Mouse (Mus musculus) gastrocnemius, postnatal 14 days (tissue): Measurements from ENCODE around the gene Bdnf. TPM values are rescaled to one million over a fixed set of nuclear protein-coding genes. Genes with fewer than 3 reads are reported as not detected.

Source experiments
- DNase-seq: peaks from one replicate; pipeline ENCODE4 v3.0.0; 2021; ENCODE audit warnings: mixed read lengths
- intact Hi-C: fragments of 180-260 bp; cut with DNase I; formaldehyde crosslinking; loops from one replicate; pipeline ENCODE4 v1.15.1; 2025; ENCODE audit warnings: low total_unique reads
- total RNA-seq, 2 experiments: library from RNA; stranded (reverse); gene quantifications; 2 replicates each; pipeline ENCODE4 v1.2.3; 2021

The Bdnf gene
- total RNA-seq, 2 experiments from 2014 or later: 0.10 to 0.24 TPM

GRCm38 (mm10) chr2:109700291-109700690 lies 25.8 kb downstream of the Bdnf start:
- intact Hi-C loops: no loop called here
- no peak for DNase-seq

GRCm38 (mm10) chr2:109703588-109703987 lies 29.1 kb downstream of the Bdnf start:
- no peak for DNase-seq
- intact Hi-C loops: no loop called here

GRCm38 (mm10) chr2:109704053-109704452 lies 29.6 kb downstream of the Bdnf start:
- intact Hi-C loops: no loop called here
- no peak for DNase-seq

- no peak for DNase-seq
- intact Hi-C loops: no loop called here
Measured at GRCm38 (mm10) chr2:109706524-109706923, 32.0 kb downstream of the Bdnf start.

- intact Hi-C loops: no loop called here
- DNase-seq: no peak
Measured at GRCm38 (mm10) chr2:109709346-109709745, 34.8 kb downstream of the Bdnf start.

GRCm38 (mm10) chr2:109711049-109711448 lies 36.5 kb downstream of the Bdnf start:
- DNase-seq: no peak
- intact Hi-C loops: no loop called here

- no peak for DNase-seq
- intact Hi-C loops: no loop called here
Measured at GRCm38 (mm10) chr2:109725261-109725660, 50.8 kb downstream of the Bdnf start.

GRCm38 (mm10) chr2:109725831-109726230 lies 51.3 kb downstream of the Bdnf start:
- intact Hi-C loops: no loop called here
- no peak for DNase-seq

- no peak for DNase-seq
- intact Hi-C loops: no loop called here
Measured at GRCm38 (mm10) chr2:109729221-109729620, 54.7 kb downstream of the Bdnf start.

- intact Hi-C loops: no loop called here
- no peak for DNase-seq
Measured at GRCm38 (mm10) chr2:109733201-109734039, 58.9 kb downstream of the Bdnf start.

- intact Hi-C loops: no loop called here
- DNase-seq: no peak
Measured at GRCm38 (mm10) chr2:109734228-109734627, 59.7 kb downstream of the Bdnf start.

GRCm38 (mm10) chr2:109734666-109735065 lies 60.2 kb downstream of the Bdnf start:
- no peak for DNase-seq
- intact Hi-C loops: no loop called here

- intact Hi-C loops: no loop called here
- no peak for DNase-seq
Measured at GRCm38 (mm10) chr2:109735347-109735746, 60.8 kb downstream of the Bdnf start.

- intact Hi-C loops: no loop called here
- DNase-seq: no peak
Measured at GRCm38 (mm10) chr2:109736306-109736705, 61.8 kb downstream of the Bdnf start.

- intact Hi-C loops: no loop called here
- no peak for DNase-seq
Measured at GRCm38 (mm10) chr2:109738331-109738730, 63.8 kb downstream of the Bdnf start.

- no peak for DNase-seq
- intact Hi-C loops: no loop called here
Measured at GRCm38 (mm10) chr2:109743208-109743960, 68.9 kb downstream of the Bdnf start.

GRCm38 (mm10) chr2:109746223-109746622 lies 71.7 kb downstream of the Bdnf start:
- intact Hi-C loops: no loop called here
- DNase-seq: no peak

- DNase-seq: no peak
Measured at GRCm38 (mm10) chr2:109748412-109748811, 73.9 kb downstream of the Bdnf start.

GRCm38 (mm10) chr2:109748815-109749214 lies 74.3 kb downstream of the Bdnf start:
- intact Hi-C loops: no loop called here
- no peak for DNase-seq

More at GRCm38 (mm10) chr2:109748412-109748811, 73.9 kb downstream of the Bdnf start:
- intact Hi-C loops: no loop called here

GRCm38 (mm10) chr2:109749964-109750363 lies 75.5 kb downstream of the Bdnf start:
- intact Hi-C loops: no loop called here
- no peak for DNase-seq

- no peak for DNase-seq
- intact Hi-C loops: no loop called here
Measured at GRCm38 (mm10) chr2:109750484-109750883, 76.0 kb downstream of the Bdnf start.
